Mouse (Mus musculus): Measurements from ENCODE around the gene Aff3.

Gene Aff3

GRCm38 (mm10) chr1:38261076-38261475, 403.7 kb downstream of the Aff3 start:
- peak in 1 of 2 experiments; percentile 7 for DNase-seq

GRCm38 (mm10) chr1:38259541-38260338, 405.0 kb downstream of the Aff3 start:
- DNase-seq = no peak

GRCm38 (mm10) chr1:38254426-38254825, 410.3 kb downstream of the Aff3 start:
- no peak for DNase-seq

- peak in 1 of 2 experiments; percentile 7 for DNase-seq
These were observed 412.0 kb downstream of the Aff3 start for GRCm38 (mm10) chr1:38252766-38253079.

- no peak for DNase-seq
These were observed 412.6 kb downstream of the Aff3 start for GRCm38 (mm10) chr1:38252031-38252765.

GRCm38 (mm10) chr1:38251448-38251847, 413.3 kb downstream of the Aff3 start:
- no peak for DNase-seq

- no peak for DNase-seq
These were observed 414.5 kb downstream of the Aff3 start for GRCm38 (mm10) chr1:38250246-38250645.

- DNase-seq = no peak
These were observed 415.2 kb downstream of the Aff3 start for GRCm38 (mm10) chr1:38249561-38249960.

- no peak for DNase-seq
These were observed 416.7 kb downstream of the Aff3 start for GRCm38 (mm10) chr1:38248027-38248426.

- DNase-seq = no peak
These were observed 422.2 kb downstream of the Aff3 start for GRCm38 (mm10) chr1:38242559-38242958.

GRCm38 (mm10) chr1:38241801-38242200, 423.0 kb downstream of the Aff3 start:
- DNase-seq = peak; percentile 39 to 51

- peak; percentile 3 to 11 for DNase-seq
These were observed 423.5 kb downstream of the Aff3 start for GRCm38 (mm10) chr1:38241221-38241666.

GRCm38 (mm10) chr1:38240438-38241220, 424.1 kb downstream of the Aff3 start:
- no peak for DNase-seq

- no peak for DNase-seq
These were observed 425.2 kb downstream of the Aff3 start for GRCm38 (mm10) chr1:38239516-38239915.

- DNase-seq = no peak
These were observed 426.9 kb downstream of the Aff3 start for GRCm38 (mm10) chr1:38237831-38238230.

GRCm38 (mm10) chr1:38237027-38237787, 427.5 kb downstream of the Aff3 start:
- no peak for DNase-seq

- DNase-seq = no peak
These were observed 431.6 kb downstream of the Aff3 start for GRCm38 (mm10) chr1:38233121-38233520.

GRCm38 (mm10) chr1:38230041-38230440, 434.7 kb downstream of the Aff3 start:
- DNase-seq = no peak

GRCm38 (mm10) chr1:38228806-38229205, 435.9 kb downstream of the Aff3 start:
- DNase-seq = no peak

GRCm38 (mm10) chr1:38225166-38225565, 439.6 kb downstream of the Aff3 start:
- no peak for DNase-seq

GRCm38 (mm10) chr1:38222160-38222559, 442.6 kb downstream of the Aff3 start:
- DNase-seq = peak in 1 of 2 experiments; percentile 20

GRCm38 (mm10) chr1:38221431-38221830, 443.3 kb downstream of the Aff3 start:
- no peak for DNase-seq
